Comparison of ENCODE assay signal across 16 mouse cellular contexts in the genomic region with DNA sequence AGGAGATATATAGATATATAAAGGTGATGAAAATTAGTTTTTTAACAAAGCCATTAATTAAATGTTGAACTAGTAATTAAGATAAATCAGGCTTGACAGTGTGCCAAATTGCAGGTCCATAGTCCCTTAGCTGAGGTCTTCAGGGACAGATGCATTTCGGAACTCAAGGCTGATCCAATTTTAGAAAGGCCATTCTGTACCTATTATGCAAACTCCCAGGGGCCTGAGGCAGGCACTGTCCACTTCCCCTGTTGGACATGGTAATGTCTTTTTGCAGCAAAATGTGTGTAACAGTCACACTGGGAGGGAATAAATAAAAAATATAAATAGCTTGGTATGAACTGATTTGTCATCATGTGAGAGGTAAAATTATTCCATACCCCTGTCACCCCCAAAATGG. TPM values are rescaled to one million over a fixed set of nuclear protein-coding genes. Genes with fewer than 3 reads are reported as not detected.
DNase-seq lines count a peak whose midpoint lies in the region; ATAC-seq lines count a peak whose summit lies in the region.
"Had no signal": no experiment of that assay in that cellular context is flagged by ENCODE, and none has a peak within 500 bp of the region (broad histone marks: within the 10 kb centered on the region; RNA-seq: fewer than 3 reads in every experiment).

No protein-coding gene starts in this region.

- peaks cover 1% of the 10 kb centered on the region; the same call in 1 of the 2 replicates for H3K9me3 ChIP-seq in forebrain, embryonic 13.5 days (replicated peaks)
- H3K9me3 ChIP-seq in forebrain, embryonic 10.5 days: no peaks in the 10 kb centered on the region
- H3K9me3 ChIP-seq in liver, embryonic 12.5 days (replicated peaks): no peaks in the 10 kb centered on the region
- H3K9me3 ChIP-seq in hindbrain, embryonic 16.5 days (ENCODE audit: control insufficient read depth, low read length): no peaks in the 10 kb centered on the region
- no peaks in the 10 kb centered on the region for H3K9me3 ChIP-seq in neural tube, embryonic 14.5 days (ENCODE audit: control insufficient read depth, low read length)
- H3K9me3 ChIP-seq: heart, embryonic 15.5 days; kidney, embryonic 15.5 days; megakaryocyte, embryonic 14.5 days had no signal

- no peak overlapping the region for H3K27ac ChIP-seq in forebrain, embryonic 13.5 days
- H3K27ac ChIP-seq in forebrain, embryonic 10.5 days: no peak overlapping the region
- no peak overlapping the region for H3K27ac ChIP-seq in liver, embryonic 12.5 days
- no peak overlapping the region for H3K27ac ChIP-seq in hindbrain, embryonic 16.5 days (ENCODE audit: low read depth, low read length)
- no peak overlapping the region for H3K27ac ChIP-seq in neural tube, embryonic 14.5 days (ENCODE audit: low read depth, low read length)
- H3K27ac ChIP-seq: heart, embryonic 15.5 days; kidney, embryonic 15.5 days; liver, embryonic 14.5 days had no signal

- no peak for DNase-seq in forebrain, embryonic 10.5 days (ENCODE audit: extremely low spot score, low spot score)
- DNase-seq in liver: no peak
- no peak for DNase-seq in right cerebral cortex, postnatal 36 days (ENCODE audit: low spot score in 2 of 2)
- no peak for DNase-seq in lung, postnatal 10 days
- DNase-seq: right cerebral cortex, postnatal 25 days; thymus, postnatal 36 days had no signal

- no peak overlapping the region for H3K4me3 ChIP-seq in forebrain, embryonic 13.5 days
- H3K4me3 ChIP-seq in forebrain, embryonic 10.5 days: no peak overlapping the region
- no peak overlapping the region for H3K4me3 ChIP-seq in liver, embryonic 12.5 days
- H3K4me3 ChIP-seq in hindbrain, embryonic 16.5 days (ENCODE audit: low read length): no peak overlapping the region; the same call in 1 of the 2 replicates
- H3K4me3 ChIP-seq in neural tube, embryonic 14.5 days (ENCODE audit: low read depth, low read length): peak overlapping the region; percentile 12; the same call in 1 of the 2 replicates
- H3K4me3 ChIP-seq: heart, embryonic 15.5 days had no signal

- peaks cover 23% of the 10 kb centered on the region for H3K4me1 ChIP-seq in forebrain, embryonic 13.5 days
- peaks cover 42% of the 10 kb centered on the region for H3K4me1 ChIP-seq in forebrain, embryonic 10.5 days
- H3K4me1 ChIP-seq in liver, embryonic 12.5 days: peaks cover 48% of the 10 kb centered on the region
- H3K4me1 ChIP-seq in hindbrain, embryonic 16.5 days (ENCODE audit: control insufficient read depth, insufficient read depth, low read depth, low read length): peaks cover 31% of the 10 kb centered on the region
- H3K4me1 ChIP-seq in neural tube, embryonic 14.5 days (ENCODE audit: control insufficient read depth, insufficient read depth, low read length): peaks cover 20% of the 10 kb centered on the region

- peak overlapping the region; percentile 91; the same call in 1 of the 2 replicates for H3K4me2 ChIP-seq in forebrain, embryonic 13.5 days
- no peak overlapping the region for H3K4me2 ChIP-seq in liver, embryonic 12.5 days
- peak overlapping the region; percentile 64 for H3K4me2 ChIP-seq in hindbrain, embryonic 16.5 days (ENCODE audit: low read length)
- H3K4me2 ChIP-seq in neural tube, embryonic 14.5 days (ENCODE audit: low read depth, low read length): peak overlapping the region; percentile 77; the same call in 1 of the 2 replicates

- H3K27me3 ChIP-seq in forebrain, embryonic 13.5 days: peaks cover 2% of the 10 kb centered on the region; the same call in 1 of the 2 replicates
- H3K27me3 ChIP-seq in forebrain, embryonic 10.5 days (ENCODE audit: poor library complexity, severe bottlenecking): peaks cover 44% of the 10 kb centered on the region
- H3K27me3 ChIP-seq in liver, embryonic 12.5 days (replicated peaks): no peaks in the 10 kb centered on the region
- no peaks in the 10 kb centered on the region for H3K27me3 ChIP-seq in hindbrain, embryonic 16.5 days (replicated peaks; ENCODE audit: control insufficient read depth, insufficient read depth, low read length)
- H3K27me3 ChIP-seq in neural tube, embryonic 14.5 days (ENCODE audit: control insufficient read depth, insufficient read depth, low read length): no peaks in the 10 kb centered on the region
- H3K27me3 ChIP-seq: heart, embryonic 15.5 days; kidney, embryonic 15.5 days; megakaryocyte, embryonic 14.5 days had no signal

- peaks cover 14% of the 10 kb centered on the region for H3K36me3 ChIP-seq in forebrain, embryonic 13.5 days (ENCODE audit: poor library complexity, severe bottlenecking)
- H3K36me3 ChIP-seq in forebrain, embryonic 10.5 days (replicated peaks): peaks cover 13% of the 10 kb centered on the region
- H3K36me3 ChIP-seq in liver, embryonic 12.5 days: peaks cover 19% of the 10 kb centered on the region
- peaks cover 8% of the 10 kb centered on the region; the same call in 1 of the 2 replicates for H3K36me3 ChIP-seq in hindbrain, embryonic 16.5 days (ENCODE audit: control insufficient read depth, insufficient read depth, low read length)
- H3K36me3 ChIP-seq in neural tube, embryonic 14.5 days (ENCODE audit: control insufficient read depth, insufficient read depth, low read length): peaks cover 3% of the 10 kb centered on the region; the same call in 1 of the 2 replicates

- WGBS in forebrain, embryonic 13.5 days: 83% methylated on average over 1 of the region's 1 CpGs
- WGBS in forebrain, embryonic 10.5 days: 98% methylated on average over 1 of the region's 1 CpGs
- 82% methylated on average over 1 of the region's 1 CpGs for WGBS in liver, embryonic 12.5 days (ENCODE audit: insufficient replicate concordance)
- 37% methylated on average over 1 of the region's 1 CpGs for WGBS in hindbrain, embryonic 16.5 days
- 32% methylated on average over 1 of the region's 1 CpGs for WGBS in neural tube, embryonic 14.5 days

- H3K9ac ChIP-seq in forebrain, embryonic 13.5 days: no peak overlapping the region
- peak overlapping the region; percentile 88; the same call in 1 of the 2 replicates for H3K9ac ChIP-seq in liver, embryonic 12.5 days
- peak overlapping the region; percentile 10; the same call in 1 of the 2 replicates for H3K9ac ChIP-seq in hindbrain, embryonic 16.5 days (ENCODE audit: low read depth, low read length)
- H3K9ac ChIP-seq in neural tube, embryonic 14.5 days (replicated peaks; ENCODE audit: low read depth, low read length): no peak overlapping the region; the same call in 1 of the 2 replicates
- H3K9ac ChIP-seq: heart, embryonic 15.5 days; kidney, embryonic 15.5 days; liver, embryonic 14.5 days had no signal

- ATAC-seq in forebrain, embryonic 13.5 days: no peak
- ATAC-seq in liver, embryonic 12.5 days: no peak
- ATAC-seq in hindbrain, embryonic 16.5 days: no peak
- no peak for ATAC-seq in neural tube, embryonic 14.5 days (ENCODE audit: low read depth)
- ATAC-seq: activated CD4-positive, CD25-positive, alpha-beta regulatory T cell, adult 4 months; lung, postnatal 0 days had no signal

RNA-seq across cellular contexts. Expression of gene Inafm1, which starts 2.3 kb away (rescaled TPM):
- 14.0 and 15.5 TPM in 2 replicates for polyA plus RNA-seq in forebrain, embryonic 13.5 days (2015; fragmentation: Nextera tagmentation; extraction: Ambion mirVana)
- polyA plus RNA-seq in forebrain, embryonic 10.5 days (2016; fragmentation: Nextera tagmentation; extraction: Ambion mirVana): 5.6 and 6.3 TPM in 2 replicates
- polyA plus RNA-seq in liver, embryonic 12.5 days (2016; fragmentation: Nextera tagmentation; extraction: Ambion mirVana): 8.6 and 8.8 TPM in 2 replicates
- polyA plus RNA-seq in hindbrain, embryonic 16.5 days (2015; fragmentation: Nextera tagmentation; extraction: Ambion mirVana): 55.5 and 62.4 TPM in 2 replicates
- polyA plus RNA-seq in neural tube, embryonic 14.5 days (2014; fragmentation: Nextera tagmentation; extraction: Ambion mirVana): 45.1 and 58.6 TPM in 2 replicates

RNA-seq across cellular contexts. Expression of gene C5ar1, which starts 11.8 kb away (rescaled TPM):
- polyA plus RNA-seq in forebrain, embryonic 13.5 days (2015; fragmentation: Nextera tagmentation; extraction: Ambion mirVana): 0.57 and 1.2 TPM in 2 replicates
- 0.50 and 0.80 TPM in 2 replicates for polyA plus RNA-seq in forebrain, embryonic 10.5 days (2016; fragmentation: Nextera tagmentation; extraction: Ambion mirVana)
- polyA plus RNA-seq in liver, embryonic 12.5 days (2016; fragmentation: Nextera tagmentation; extraction: Ambion mirVana): 1.7 and 2.1 TPM in 2 replicates
- polyA plus RNA-seq in hindbrain, embryonic 16.5 days (2015; fragmentation: Nextera tagmentation; extraction: Ambion mirVana): 2.1 and 2.4 TPM in 2 replicates
- polyA plus RNA-seq in neural tube, embryonic 14.5 days (2014; fragmentation: Nextera tagmentation; extraction: Ambion mirVana): 0.83 and 2.6 TPM in 2 replicates
- polyA plus RNA-seq: activated CD4-positive, CD25-positive, alpha-beta regulatory T cell, adult 4 months had no signal

RNA-seq across cellular contexts. Expression of gene Ccdc9, which starts 15.5 kb away (rescaled TPM):
- polyA plus RNA-seq in forebrain, embryonic 13.5 days (2015; fragmentation: Nextera tagmentation; extraction: Ambion mirVana): 25.2 and 32.2 TPM in 2 replicates
- polyA plus RNA-seq in forebrain, embryonic 10.5 days (2016; fragmentation: Nextera tagmentation; extraction: Ambion mirVana): 28.7 and 34.8 TPM in 2 replicates
- 29.7 and 30.0 TPM in 2 replicates for polyA plus RNA-seq in liver, embryonic 12.5 days (2016; fragmentation: Nextera tagmentation; extraction: Ambion mirVana)
- polyA plus RNA-seq in hindbrain, embryonic 16.5 days (2015; fragmentation: Nextera tagmentation; extraction: Ambion mirVana): 26.1 TPM in 2 replicates
- 14.8 and 15.8 TPM in 2 replicates for polyA plus RNA-seq in neural tube, embryonic 14.5 days (2014; fragmentation: Nextera tagmentation; extraction: Ambion mirVana)

RNA-seq across cellular contexts. Expression of gene C5ar2, which starts 27.2 kb away (rescaled TPM):
- 0.06 TPM in 1 of 2 replicates, not detected in the other for polyA plus RNA-seq in forebrain, embryonic 13.5 days (2015; fragmentation: Nextera tagmentation; extraction: Ambion mirVana)
- 0.09 TPM in 2 replicates for polyA plus RNA-seq in forebrain, embryonic 10.5 days (2016; fragmentation: Nextera tagmentation; extraction: Ambion mirVana)
- polyA plus RNA-seq in liver, embryonic 12.5 days (2016; fragmentation: Nextera tagmentation; extraction: Ambion mirVana): 1.6 and 1.7 TPM in 2 replicates
- polyA plus RNA-seq in hindbrain, embryonic 16.5 days (2015; fragmentation: Nextera tagmentation; extraction: Ambion mirVana): 0.07 and 0.13 TPM in 2 replicates
- polyA plus RNA-seq in neural tube, embryonic 14.5 days (2014; fragmentation: Nextera tagmentation; extraction: Ambion mirVana): 0.05 and 0.10 TPM in 2 replicates
- polyA plus RNA-seq: activated CD4-positive, CD25-positive, alpha-beta regulatory T cell, adult 4 months had no signal

RNA-seq across cellular contexts. Expression of gene Bbc3, which starts 37.1 kb away (rescaled TPM):
- 10.0 and 12.2 TPM in 2 replicates for polyA plus RNA-seq in forebrain, embryonic 13.5 days (2015; fragmentation: Nextera tagmentation; extraction: Ambion mirVana)
- 16.4 and 18.8 TPM in 2 replicates for polyA plus RNA-seq in forebrain, embryonic 10.5 days (2016; fragmentation: Nextera tagmentation; extraction: Ambion mirVana)
- 5.9 and 7.6 TPM in 2 replicates for polyA plus RNA-seq in liver, embryonic 12.5 days (2016; fragmentation: Nextera tagmentation; extraction: Ambion mirVana)
- polyA plus RNA-seq in hindbrain, embryonic 16.5 days (2015; fragmentation: Nextera tagmentation; extraction: Ambion mirVana): 31.3 and 32.7 TPM in 2 replicates
- 13.7 and 19.7 TPM in 2 replicates for polyA plus RNA-seq in neural tube, embryonic 14.5 days (2014; fragmentation: Nextera tagmentation; extraction: Ambion mirVana)

Comparison
In these comparisons a context has a peak if more than half of its experiments do, and no peak if none do; other contexts are left out.
1. H3K9ac ChIP-seq: peak in liver, embryonic 12.5 days (single experiment) and hindbrain, embryonic 16.5 days (single experiment); none in forebrain, embryonic 13.5 days (single experiment) and neural tube, embryonic 14.5 days (single experiment).